Mouse (Mus musculus) liver, embryonic 12.5 days (tissue): ENCODE measurements around the gene Hist1h2bf. TPM values are rescaled to one million over a fixed set of nuclear protein-coding genes. Genes with fewer than 3 reads are reported as not detected.

Experiments
- ATAC-seq: fragments of 200-750 bp; cut with Nextera tagmentation; 2 replicates; pipeline ENCODE4 v1.8.0; 2017; ENCODE audit warnings: moderate number of reproducible peaks, mild to moderate bottlenecking, moderate library complexity
- H3K27ac ChIP-seq: fragments of 300-500 bp; sonication (generic); 2 replicates; pipeline ENCODE4 v1.5.1; 2016; ENCODE audit warnings: mild to moderate bottlenecking
- H3K27me3 ChIP-seq: fragments of 300-500 bp; sonication (generic); replicated peaks from 2 replicates; pipeline ENCODE4 v1.6.1; 2016; ENCODE audit warnings: mild to moderate bottlenecking, moderate library complexity
- H3K36me3 ChIP-seq: fragments of 300-500 bp; sonication (generic); 2 replicates; pipeline ENCODE4 v1.6.1; 2016; ENCODE audit warnings: mild to moderate bottlenecking, moderate library complexity
- H3K4me1 ChIP-seq: fragments of 300-500 bp; sonication (generic); 2 replicates; pipeline ENCODE4 v1.6.1; 2016
- H3K4me2 ChIP-seq: fragments of 300-500 bp; sonication (generic); 2 replicates; pipeline ENCODE4 v1.6.1; 2016; ENCODE audit warnings: mild to moderate bottlenecking, moderate library complexity
- H3K4me3 ChIP-seq: fragments of 300-500 bp; sonication (generic); 2 replicates; pipeline ENCODE4 v1.5.1; 2016; ENCODE audit warnings: mild to moderate bottlenecking, moderate library complexity
- H3K9ac ChIP-seq: fragments of 300-500 bp; sonication (generic); 2 replicates; pipeline ENCODE4 v1.6.1; 2016; ENCODE audit warnings: mild to moderate bottlenecking, moderate library complexity
- H3K9me3 ChIP-seq: fragments of 300-500 bp; sonication (generic); replicated peaks from 2 replicates; pipeline ENCODE4 v1.6.1; 2016; ENCODE audit warnings: mild to moderate bottlenecking, moderate library complexity
- WGBS: fragments of 180-500 bp; shearing (Covaris S2); methylation state at CpG from one replicate; pipeline ENCODE4 v1.1.7; 2016; ENCODE audit not compliant: insufficient replicate concordance; 5-methylcytosine and 5-hydroxymethylcytosine counted together
- microRNA-seq: library from miRNA; unstranded; fragments of <30 nt; microRNA quantifications from one replicate; pipeline ENCODE4, GENCODE M21; 2017
- polyA plus RNA-seq: library from polyadenylated mRNA; unstranded; fragments of >200 nt; fragmentation: Nextera tagmentation; extraction: Ambion mirVana; gene quantifications from 2 replicates; pipeline ENCODE4 v1.2.1, GENCODE M21; 2016

Gene Hist1h2bf
- polyA plus RNA-seq, 1 experiment from 2014 or later, result 9.9 TPM

GRCm38 (mm10) chr13:23529005-23529404 is 45.0 kb downstream of the Hist1h2bf start:
- Histone ChIP-seq H3K36me3 (no peaks in the 10 kb centered on the region), H3K9me3 (no peaks in the 10 kb centered on the region), H3K9ac (no peak overlapping the region; the same call in 1 of the 2 replicates), H3K4me3 (no peak overlapping the region), H3K27ac (no peak overlapping the region), H3K4me2 (0 out of 2 replicates have a peak overlapping the region, but pooled peaks have one; percentile 26), H3K27me3 (no peaks in the 10 kb centered on the region), H3K4me1 (peaks cover 54% of the 10 kb centered on the region)
- ATAC-seq, result no peak
- 79% methylated on average over 5 of the region's 5 CpGs for WGBS

GRCm38 (mm10) chr13:23526312-23526711 is 47.7 kb downstream of the Hist1h2bf start:
- 0% methylated on average over 17 of the region's 17 CpGs for WGBS

GRCm38 (mm10) chr13:23525901-23526300 is 48.1 kb downstream of the Hist1h2bf start:
- ATAC-seq, result no peak
- H3K27me3 ChIP-seq, result no peaks in the 10 kb centered on the region
- H3K4me3 ChIP-seq, result peak overlapping the region; percentile 57
- 1% methylated on average over 10 of the region's 10 CpGs for WGBS
- peaks cover 54% of the 10 kb centered on the region for H3K4me1 ChIP-seq
- H3K36me3 ChIP-seq, result no peaks in the 10 kb centered on the region
- peak overlapping the region; percentile 67 for H3K9ac ChIP-seq
- H3K4me2 ChIP-seq, result peak overlapping the region; percentile 73
- peak overlapping the region; percentile 23; the same call in 1 of the 2 replicates for H3K27ac ChIP-seq
- H3K9me3 ChIP-seq, result no peaks in the 10 kb centered on the region

More at GRCm38 (mm10) chr13:23526312-23526711, 47.7 kb downstream of the Hist1h2bf start:
- peak overlapping the region; percentile 67 for H3K9ac ChIP-seq
- peak overlapping the region; percentile 73 for H3K4me2 ChIP-seq
- H3K9me3 ChIP-seq, result no peaks in the 10 kb centered on the region
- no peak for ATAC-seq
- H3K4me3 ChIP-seq, result peak overlapping the region; percentile 57
- no peaks in the 10 kb centered on the region for H3K36me3 ChIP-seq
- peak overlapping the region; percentile 64; the same call in 1 of the 2 replicates for H3K27ac ChIP-seq
- no peaks in the 10 kb centered on the region for H3K27me3 ChIP-seq
- peaks cover 50% of the 10 kb centered on the region for H3K4me1 ChIP-seq

- Histone ChIP-seq H3K4me1 (peaks cover 63% of the 10 kb centered on the region), H3K4me2 (peak overlapping the region; percentile 73), H3K9ac (no peak overlapping the region), H3K4me3 (no peak overlapping the region), H3K27me3 (no peaks in the 10 kb centered on the region), H3K9me3 (no peaks in the 10 kb centered on the region), H3K36me3 (no peaks in the 10 kb centered on the region), H3K27ac (0 out of 2 replicates have a peak overlapping the region, but pooled peaks have one; percentile 6)
- peak; percentile 30; the same call in 1 of the 2 replicates for ATAC-seq
- WGBS, result 7% methylated on average over 5 of the region's 5 CpGs
Measured at GRCm38 (mm10) chr13:23524654-23525053, 49.3 kb downstream of the Hist1h2bf start.

GRCm38 (mm10) chr13:23523976-23524375 is 50.0 kb downstream of the Hist1h2bf start:
- Histone ChIP-seq H3K27me3 (no peaks in the 10 kb centered on the region), H3K9ac (no peak overlapping the region), H3K4me1 (peaks cover 63% of the 10 kb centered on the region), H3K36me3 (no peaks in the 10 kb centered on the region), H3K9me3 (no peaks in the 10 kb centered on the region), H3K4me3 (no peak overlapping the region), H3K27ac (no peak overlapping the region), H3K4me2 (no peak overlapping the region)
- 29% methylated on average over 5 of the region's 5 CpGs for WGBS
- no peak for ATAC-seq

Small RNA genes within 50 kb of the gene (microRNA-seq; reads per million reads assigned to microRNA genes)
- gene Gm44297, result 2.8 reads per million
- not detected for gene Gm44359
- gene Gm44394, result not detected

Other genes starting within 250 kb of the Hist1h2bf start
- gene Zfp322a, start 205.0 kb downstream of the Hist1h2bf start, polyA plus RNA-seq, result 19.5 and 21.6 TPM in 2 replicates
- 8.8 and 9.6 TPM in 2 replicates for gene Abt1, start 150.3 kb downstream of the Hist1h2bf start, polyA plus RNA-seq
- 1.9 and 2.5 TPM in 2 replicates for gene Btn1a1, start 108.3 kb downstream of the Hist1h2bf start, polyA plus RNA-seq
- 0.07 TPM in 1 of 2 replicates, not detected in the other for gene Btn2a2, start 85.3 kb downstream of the Hist1h2bf start, polyA plus RNA-seq
- 4.4 and 4.7 TPM in 2 replicates for gene Hist1h4h, start 43.1 kb downstream of the Hist1h2bf start, polyA plus RNA-seq
- gene Hist1h2af, start 40.3 kb downstream of the Hist1h2bf start, polyA plus RNA-seq, result 7.8 and 13.9 TPM in 2 replicates
- 12.9 and 16.3 TPM in 2 replicates for gene Hist1h3g, start 38.8 kb downstream of the Hist1h2bf start, polyA plus RNA-seq
- 1.4 and 1.5 TPM in 2 replicates for gene Hist1h2bh, start 30.8 kb downstream of the Hist1h2bf start, polyA plus RNA-seq
- gene Hist1h3f, start 30.1 kb downstream of the Hist1h2bf start, polyA plus RNA-seq, result 1.3 and 1.6 TPM in 2 replicates
- 1.1 and 1.6 TPM in 2 replicates for gene Hist1h4f, start 22.5 kb downstream of the Hist1h2bf start, polyA plus RNA-seq
- gene Hist1h1d, start 20.9 kb downstream of the Hist1h2bf start, polyA plus RNA-seq, result 0.89 and 0.93 TPM in 2 replicates
- gene Hist1h3e, start 11.8 kb downstream of the Hist1h2bf start, polyA plus RNA-seq, result 4.9 and 6.2 TPM in 2 replicates
- gene Hist1h2ae, start 3.0 kb downstream of the Hist1h2bf start, polyA plus RNA-seq, result 106 and 109 TPM in 2 replicates
- gene Hist1h2bg, start 2.8 kb downstream of the Hist1h2bf start, polyA plus RNA-seq, result 10.7 and 14.4 TPM in 2 replicates
- gene Hist1h2ad, start 185 bp upstream of the Hist1h2bf start, polyA plus RNA-seq, result 1.2 and 3.1 TPM in 2 replicates
- gene Hist1h3d, start 1.6 kb upstream of the Hist1h2bf start, polyA plus RNA-seq, result 5.3 and 6.2 TPM in 2 replicates
- gene Hist1h4d, start 7.4 kb upstream of the Hist1h2bf start, polyA plus RNA-seq, result 128 and 134 TPM in 2 replicates
- 2.1 and 2.2 TPM in 2 replicates for gene Hist1h2be, start 46.9 kb upstream of the Hist1h2bf start, polyA plus RNA-seq
- gene Hist1h1e, start 48.4 kb upstream of the Hist1h2bf start, polyA plus RNA-seq, result 26.5 and 27.9 TPM in 2 replicates
- gene Hist1h2ac, start 109.8 kb upstream of the Hist1h2bf start, polyA plus RNA-seq, result 0.91 and 1.3 TPM in 2 replicates
- 75.3 and 75.6 TPM in 2 replicates for gene Hist1h2bc, start 110.0 kb upstream of the Hist1h2bf start, polyA plus RNA-seq
- gene Hist1h1t, start 121.6 kb upstream of the Hist1h2bf start, polyA plus RNA-seq, result not detected in 2 replicates
- gene Hist1h4c, start 124.3 kb upstream of the Hist1h2bf start, polyA plus RNA-seq, result 8.6 and 11.6 TPM in 2 replicates
- gene Hfe, start 136.7 kb upstream of the Hist1h2bf start, polyA plus RNA-seq, result 4.9 and 5.7 TPM in 2 replicates
- 56.9 and 57.2 TPM in 2 replicates for gene Hist1h1c, start 164.6 kb upstream of the Hist1h2bf start, polyA plus RNA-seq
- gene Hist1h3c, start 171.4 kb upstream of the Hist1h2bf start, polyA plus RNA-seq, result 4.8 and 6.7 TPM in 2 replicates
- 4.6 and 5.5 TPM in 2 replicates for gene Hist1h2bb, start 172.5 kb upstream of the Hist1h2bf start, polyA plus RNA-seq
- 70.3 TPM in 2 replicates for gene Hist1h2ab, start 176.9 kb upstream of the Hist1h2bf start, polyA plus RNA-seq
- 15.2 and 16.6 TPM in 2 replicates for gene Hist1h3b, start 178.1 kb upstream of the Hist1h2bf start, polyA plus RNA-seq
- gene Hist1h4b, start 182.8 kb upstream of the Hist1h2bf start, polyA plus RNA-seq, result 4.5 and 5.7 TPM in 2 replicates
- 0.44 and 0.93 TPM in 2 replicates for gene Hist1h4a, start 187.0 kb upstream of the Hist1h2bf start, polyA plus RNA-seq
- gene Hist1h3a, start 188.2 kb upstream of the Hist1h2bf start, polyA plus RNA-seq, result 5.5 and 6.8 TPM in 2 replicates
- gene Hist1h1a, start 189.5 kb upstream of the Hist1h2bf start, polyA plus RNA-seq, result 4.9 and 5.8 TPM in 2 replicates
- not detected in 2 replicates for gene Trim38, start 195.7 kb upstream of the Hist1h2bf start, polyA plus RNA-seq
- 0.35 and 0.43 TPM in 2 replicates for gene Slc17a2, start 232.8 kb upstream of the Hist1h2bf start, polyA plus RNA-seq